Mouse (Mus musculus) left cerebral cortex, adult 9 months (tissue): ENCODE data around the gene Fzd4.

Experiments
- DNase-seq, 2 experiments: peaks; one replicate each; pipeline ENCODE4 v3.0.0; 2022; ENCODE audit warnings: low spot score in 2 of 2

Gene Fzd4

GRCm38 (mm10) chr7:89427101-89427500 is 22.9 kb downstream of the Fzd4 start:
- DNase-seq = no peak

- no peak for DNase-seq
Observed at GRCm38 (mm10) chr7:89428804-89429203, 24.6 kb downstream of the Fzd4 start.

- DNase-seq = no peak
Observed at GRCm38 (mm10) chr7:89429326-89429725, 25.2 kb downstream of the Fzd4 start.

- no peak for DNase-seq
Observed at GRCm38 (mm10) chr7:89431185-89431584, 27.0 kb downstream of the Fzd4 start.

- DNase-seq = peak in 1 of 2 experiments; percentile 38
Observed at GRCm38 (mm10) chr7:89433193-89433892, 29.2 kb downstream of the Fzd4 start.

GRCm38 (mm10) chr7:89433893-89434616 is 29.9 kb downstream of the Fzd4 start:
- DNase-seq = no peak

- DNase-seq = no peak
Observed at GRCm38 (mm10) chr7:89436404-89436803, 32.2 kb downstream of the Fzd4 start.

- DNase-seq = peak in 1 of 2 experiments; percentile 57
Observed at GRCm38 (mm10) chr7:89437589-89437988, 33.4 kb downstream of the Fzd4 start.

GRCm38 (mm10) chr7:89441291-89441690 is 37.1 kb downstream of the Fzd4 start:
- DNase-seq = no peak

GRCm38 (mm10) chr7:89442242-89442641 is 38.1 kb downstream of the Fzd4 start:
- DNase-seq = no peak

- no peak for DNase-seq
Observed at GRCm38 (mm10) chr7:89445137-89445536, 41.0 kb downstream of the Fzd4 start.

- DNase-seq = no peak
Observed at GRCm38 (mm10) chr7:89450312-89450711, 46.2 kb downstream of the Fzd4 start.

- no peak for DNase-seq
Observed at GRCm38 (mm10) chr7:89456380-89457076, 52.4 kb downstream of the Fzd4 start.

GRCm38 (mm10) chr7:89459691-89460090 is 55.5 kb downstream of the Fzd4 start:
- DNase-seq = no peak

GRCm38 (mm10) chr7:89460911-89461310 is 56.8 kb downstream of the Fzd4 start:
- DNase-seq = no peak

- no peak for DNase-seq
Observed at GRCm38 (mm10) chr7:89461351-89461750, 57.2 kb downstream of the Fzd4 start.
